8 mouse cellular contexts compared by ENCODE assay signal in genomic region chr5:135489695-135490294, GRCm38 (mm10). TPM values are rescaled to one million over a fixed set of nuclear protein-coding genes. Genes with fewer than 3 reads are reported as not detected.
DNase-seq lines count a peak whose midpoint lies in the region; ATAC-seq and TF ChIP-seq lines count a peak whose summit lies in the region.

No protein-coding gene starts in this region.

- no peak for TF ChIP-seq CTCF in heart, adult 2 months (IDR thresholded peaks at IDR 0.05)
- TF ChIP-seq CTCF in E14TG2a.4 (conservative IDR thresholded peaks at IDR 0.05; ENCODE audit: low read length): no peak
- TF ChIP-seq CTCF in liver, embryonic 14.5 days (IDR thresholded peaks at IDR 0.05; ENCODE audit: low read depth): no peak

- 26% methylated on average over 13 of the region's 14 CpGs for WGBS in heart, adult 2 months
- 1% methylated on average over 14 of the region's 14 CpGs for WGBS in forebrain, embryonic 15.5 days
- WGBS in liver, embryonic 14.5 days (ENCODE audit: insufficient replicate concordance): 22% methylated on average over 13 of the region's 14 CpGs

- peak overlapping the region; percentile 62 for H3K27ac ChIP-seq in heart, adult 2 months
- H3K27ac ChIP-seq in forebrain, embryonic 15.5 days (replicated peaks): peak overlapping the region; percentile 92
- no peak overlapping the region for H3K27ac ChIP-seq in liver, embryonic 14.5 days

- peak; percentile 26 for ATAC-seq in forebrain, embryonic 15.5 days (replicated peaks)
- no peak for ATAC-seq in liver, embryonic 14.5 days (ENCODE audit: insufficient read depth)
- no peak for ATAC-seq in activated CD4-positive, CD25-positive, alpha-beta regulatory T cell, adult 4 months

- H3K4me1 ChIP-seq in heart, adult 2 months (ENCODE audit: control insufficient read depth, insufficient read depth, low read length): peaks cover 10% of the 10 kb centered on the region
- H3K4me1 ChIP-seq in E14TG2a.4 (replicated peaks; ENCODE audit: low read depth, low read length): peaks cover 65% of the 10 kb centered on the region
- H3K4me1 ChIP-seq in forebrain, embryonic 15.5 days: peaks cover 22% of the 10 kb centered on the region
- H3K4me1 ChIP-seq in liver, embryonic 14.5 days (replicated peaks; ENCODE audit: control insufficient read depth in 2 of 2, insufficient read depth in 2 of 2, low read length in 1 of 2): no peaks in the 10 kb centered on the region

- peaks cover 3% of the 10 kb centered on the region; the same call in 1 of the 2 replicates for H3K9me3 ChIP-seq in E14TG2a.4 (ENCODE audit: low read length)
- no peaks in the 10 kb centered on the region for H3K9me3 ChIP-seq in forebrain, embryonic 15.5 days
- H3K9me3 ChIP-seq in liver, embryonic 14.5 days (ENCODE audit: control insufficient read depth, low read length): no peaks in the 10 kb centered on the region

- no peaks in the 10 kb centered on the region for H3K27me3 ChIP-seq in heart, adult 2 months (ENCODE audit: control insufficient read depth, insufficient read depth, low read length)
- peaks cover 23% of the 10 kb centered on the region for H3K27me3 ChIP-seq in E14TG2a.4 (ENCODE audit: insufficient read depth, low read length)
- H3K27me3 ChIP-seq in forebrain, embryonic 15.5 days: no peaks in the 10 kb centered on the region
- peaks cover 18% of the 10 kb centered on the region for H3K27me3 ChIP-seq in liver, embryonic 14.5 days (ENCODE audit: control insufficient read depth, insufficient read depth, low read length)

- no peaks in the 10 kb centered on the region for H3K79me2 ChIP-seq in heart, adult 2 months (replicated peaks; ENCODE audit: control insufficient read depth, insufficient read depth, low read length)

- peak overlapping the region; percentile 64 for H3K4me2 ChIP-seq in forebrain, embryonic 15.5 days (replicated peaks)
- H3K4me2 ChIP-seq in liver, embryonic 14.5 days (ENCODE audit: low read depth): peak overlapping the region; percentile 59

- no peak overlapping the region; the same call in 1 of the 2 replicates for H3K9ac ChIP-seq in heart, adult 2 months (ENCODE audit: low read depth, low read length)
- peak overlapping the region; percentile 58 for H3K9ac ChIP-seq in forebrain, embryonic 15.5 days (replicated peaks)
- no peak overlapping the region for H3K9ac ChIP-seq in liver, embryonic 14.5 days (replicated peaks)

- no peak for DNase-seq in heart, adult 2 months
- DNase-seq in heart, postnatal 10 days: no peak
- no peak for DNase-seq in liver, embryonic 14.5 days (ENCODE audit: low read depth in 3 of 3, low spot score in 3 of 3)
- no peak for DNase-seq in urinary bladder, postnatal 36 days (ENCODE audit: low spot score in 2 of 2)
- DNase-seq in layer of hippocampus, postnatal 36 days: no peak

- H3K36me3 ChIP-seq in heart, adult 2 months (ENCODE audit: control insufficient read depth, insufficient read depth, low read length): no peaks in the 10 kb centered on the region
- H3K36me3 ChIP-seq in E14TG2a.4 (ENCODE audit: insufficient read depth, low read length): no peaks in the 10 kb centered on the region
- H3K36me3 ChIP-seq in forebrain, embryonic 15.5 days: no peaks in the 10 kb centered on the region
- no peaks in the 10 kb centered on the region for H3K36me3 ChIP-seq in liver, embryonic 14.5 days (replicated peaks; ENCODE audit: control insufficient read depth, insufficient read depth, low read depth)

- TF ChIP-seq POLR2A in heart, adult 2 months (IDR thresholded peaks at IDR 0.05; ENCODE audit: insufficient read depth, low read depth, low read length): no peak

- TF ChIP-seq EP300 in heart, adult 2 months (IDR thresholded peaks at IDR 0.05; ENCODE audit: insufficient read depth, low read depth, low read length): no peak
- no peak for TF ChIP-seq EP300 in liver, embryonic 14.5 days (IDR thresholded peaks at IDR 0.05; ENCODE audit: low read depth)

- intact Hi-C loops in heart, adult 2 months (cut with DNase I): loop anchor here (1.0 to 2.0 kb wide), 2 partner anchors 29 to 43 kb away; no protein-coding TSS in a partner anchor
- intact Hi-C loops in heart, postnatal 10 days (cut with DNase I): loop anchor here (2.0 kb wide), 1 partner anchor 23 kb away; no protein-coding TSS in a partner anchor

- no peak overlapping the region for H3K4me3 ChIP-seq in heart, adult 2 months
- peak overlapping the region; percentile 86 for H3K4me3 ChIP-seq in E14TG2a.4 (replicated peaks; ENCODE audit: low read length)
- peak overlapping the region; percentile 59 for H3K4me3 ChIP-seq in forebrain, embryonic 15.5 days
- peak overlapping the region in 1 of 2 experiments; percentile 51; a peak in 1 of 4 replicates for H3K4me3 ChIP-seq in liver, embryonic 14.5 days (ENCODE audit: insufficient read depth in 1 of 2, low read depth in 2 of 2, low read length in 2 of 2)

RNA-seq across cellular contexts. Expression of gene Hip1, which starts 55.1 kb away (rescaled TPM):
- total RNA-seq in heart, adult 2 months (2021): 10 to 100 TPM; 25.0 to 29.6 TPM
- 22.2 and 34.4 TPM in 2 replicates for polyA plus RNA-seq in heart, adult 2 months (2012; rRNA removed)
- 10 to 100 TPM; 43.3 to 51.8 TPM for total RNA-seq in heart, postnatal 10 days (2021)
- polyA plus RNA-seq in forebrain, embryonic 15.5 days (2015; fragmentation: Nextera tagmentation; extraction: Ambion mirVana): 29.2 and 31.7 TPM in 2 replicates
- polyA plus RNA-seq in liver, embryonic 14.5 days (2012; rRNA removed): 1.5 and 2.2 TPM in 2 replicates
- 2.8 and 2.9 TPM in 2 replicates for polyA plus RNA-seq in liver, embryonic 14.5 days (2014; fragmentation: Nextera tagmentation; extraction: Ambion mirVana)
- polyA plus RNA-seq in activated CD4-positive, CD25-positive, alpha-beta regulatory T cell, adult 4 months (2017; shearing (Covaris generic)): 1 to 10 TPM; 8.6 to 8.7 TPM
- 10 to 100 TPM; 32.3 to 46.3 TPM for total RNA-seq in layer of hippocampus, postnatal 36 days (2021)
